Mouse (Mus musculus) liver, embryonic 14.5 days (tissue): Measurements from ENCODE around the gene Prkg1. TPM values are rescaled to one million over a fixed set of nuclear protein-coding genes. Genes with fewer than 3 reads are reported as not detected.

Source experiments
- ATAC-seq: fragments of 200-750 bp; cut with Nextera tagmentation; 2 replicates; pipeline ENCODE4 v1.8.0; 2017; ENCODE audit warnings: moderate number of reproducible peaks, mild to moderate bottlenecking, moderate library complexity; ENCODE audit not compliant: insufficient read depth
- DNase-seq, 3 experiments: peaks; one replicate each; pipeline ENCODE4 v3.0.0-alpha.2; 2012 to 2013; ENCODE audit warnings: low read depth in 3 of 3, low spot score in 3 of 3
- H3K27ac ChIP-seq: fragments of 300-500 bp; sonication (generic); 2 replicates; pipeline ENCODE4 v1.5.1; 2014; ENCODE audit warnings: moderate library complexity, mild to moderate bottlenecking, control low read depth, inconsistent platforms
- H3K27me3 ChIP-seq: fragments of 300-500 bp; sonication (generic); 2 replicates; pipeline ENCODE4 v1.6.1; 2014; ENCODE audit warnings: mild to moderate bottlenecking, low read length, moderate library complexity; ENCODE audit not compliant: control insufficient read depth, insufficient read depth
- H3K36me3 ChIP-seq: fragments of 300-500 bp; sonication (generic); replicated peaks from 2 replicates; pipeline ENCODE4 v1.6.1; 2014; ENCODE audit warnings: low read depth; ENCODE audit not compliant: control insufficient read depth, insufficient read depth
- H3K4me1 ChIP-seq, 2 experiments: fragments of 200-500 bp in 1 of 2; fragments of 300-500 bp in 1 of 2; sonication (generic) in 1 of 2; replicated peaks; 2 replicates each; pipeline ENCODE4 v1.6.1; 2012 to 2014; ENCODE audit warnings: antibody characterized with exemption in 1 of 2, inconsistent platforms in 1 of 2, low read length in 1 of 2; ENCODE audit not compliant: control insufficient read depth in 2 of 2, insufficient read depth in 2 of 2
- H3K4me2 ChIP-seq: fragments of 300-500 bp; sonication (generic); 2 replicates; pipeline ENCODE4 v1.6.1; 2014; ENCODE audit warnings: low read depth, mild to moderate bottlenecking, control low read depth, moderate library complexity
- H3K4me3 ChIP-seq, 2 experiments: fragments of 200-500 bp in 1 of 2; fragments of 300-500 bp in 1 of 2; sonication (generic) in 1 of 2; 2 replicates each; pipeline ENCODE4 v1.5.1; 2012 to 2014; ENCODE audit warnings: low read depth in 2 of 2, low read length in 2 of 2, mild to moderate bottlenecking in 2 of 2, control low read depth in 1 of 2, inconsistent platforms in 1 of 2, moderate library complexity in 1 of 2; ENCODE audit not compliant: insufficient read depth in 1 of 2
- H3K9ac ChIP-seq: fragments of 300-500 bp; sonication (generic); replicated peaks from 2 replicates; pipeline ENCODE4 v1.6.1; 2014; ENCODE audit warnings: mild to moderate bottlenecking, control low read depth, moderate library complexity
- H3K9me3 ChIP-seq: fragments of 300-500 bp; sonication (generic); 2 replicates; pipeline ENCODE4 v1.6.1; 2016; ENCODE audit warnings: low read length, mixed read lengths; ENCODE audit not compliant: control insufficient read depth
- CTCF ChIP-seq: IDR thresholded peaks from 2 replicates; pipeline ENCODE4 v1.5.1; 2016; ENCODE audit warnings: antibody characterized with exemption, low read depth, control low read depth
- EP300 ChIP-seq: IDR thresholded peaks from 2 replicates; pipeline ENCODE4 v1.6.1; 2016; ENCODE audit warnings: antibody characterized with exemption, low read depth
- WGBS: fragments of 180-500 bp; shearing (Covaris S2); extraction: QIAGEN DNeasy Blood & Tissue Kit; methylation state at CpG from one replicate; pipeline ENCODE4 v1.1.7; 2014; ENCODE audit not compliant: insufficient replicate concordance; 5-methylcytosine and 5-hydroxymethylcytosine counted together
- polyA plus RNA-seq, 2 experiments: library from polyadenylated mRNA; depleted of rRNA in 1 of 2; stranded (reverse) in 1 of 2; unstranded in 1 of 2; fragments of >200 nt; fragmentation: Nextera tagmentation in 1 of 2; extraction: Ambion mirVana in 1 of 2; gene quantifications; 2 replicates each; pipeline versions ENCODE4 v1.2.1 to v1.2.3; 2012 to 2014

Prkg1 gene
- polyA plus RNA-seq, 2 experiments, result 0.47 to 0.50 TPM

DNA sequence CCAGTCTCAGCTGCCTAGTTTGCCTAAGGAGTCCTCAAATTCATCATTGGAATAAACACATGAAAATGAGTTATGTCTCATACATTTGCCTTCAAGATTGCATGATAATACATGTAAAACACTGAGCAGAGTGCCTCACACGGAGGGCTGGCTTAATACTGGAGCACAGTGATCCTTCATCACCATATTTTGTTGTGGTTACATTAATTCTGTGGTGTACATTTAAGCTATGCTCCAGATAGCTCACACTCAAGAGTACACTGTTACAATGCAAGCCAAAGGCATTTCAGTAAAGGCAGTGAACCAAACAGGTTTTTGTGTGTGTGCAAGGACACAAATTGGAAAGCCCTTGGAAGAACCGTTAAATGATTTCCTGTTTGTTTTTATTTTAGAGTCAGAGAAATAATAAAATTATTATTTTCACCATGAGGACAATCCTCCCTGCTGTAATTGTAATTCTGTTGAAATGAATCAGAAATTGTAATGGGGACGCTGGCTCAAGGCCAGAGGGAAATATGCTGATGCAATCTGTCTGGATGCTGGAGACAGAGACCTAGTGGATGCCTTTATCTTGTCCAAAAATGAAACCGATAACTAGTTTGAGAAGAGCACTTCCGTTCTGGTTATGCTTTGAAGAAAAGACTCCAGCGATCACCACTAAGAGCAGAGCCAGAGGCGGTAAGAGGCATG lies 484.9 kb downstream of the Prkg1 start:
- H3K27me3 ChIP-seq, result no peaks in the 10 kb centered on the region
- H3K36me3 ChIP-seq, result no peaks in the 10 kb centered on the region
- H3K27ac ChIP-seq, result no peak overlapping the region
- no peak overlapping the region for H3K4me2 ChIP-seq
- no peak overlapping the region for H3K4me3 ChIP-seq
- DNase-seq (no peak), ATAC-seq (no peak)
- WGBS, result 62% methylated on average over 7 of the region's 7 CpGs
- TF ChIP-seq CTCF, result no peak
- H3K9me3 ChIP-seq, result no peaks in the 10 kb centered on the region
- H3K9ac ChIP-seq, result no peak overlapping the region
- H3K4me1 ChIP-seq, result no peaks in the 10 kb centered on the region

DNA sequence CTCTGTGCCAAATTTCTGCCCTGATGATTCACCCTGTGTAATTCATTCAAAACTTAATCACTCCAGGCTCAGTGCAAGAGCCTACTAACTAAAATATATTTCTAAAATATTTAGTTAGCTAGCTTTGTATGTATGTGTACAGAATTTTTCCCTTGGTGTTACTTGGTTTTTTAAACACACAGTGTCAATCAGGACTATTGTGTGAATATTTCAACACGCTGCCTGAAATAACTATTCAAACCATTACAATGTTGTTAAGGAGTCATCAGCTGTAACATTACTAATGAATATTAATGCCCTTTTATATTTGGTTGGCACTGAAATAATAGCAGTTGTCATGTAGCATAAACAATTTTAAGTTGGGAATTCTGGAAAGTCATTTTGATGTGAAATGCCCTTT lies 502.4 kb downstream of the Prkg1 start:
- Histone ChIP-seq H3K4me3 (no peak overlapping the region), H3K27me3 (no peaks in the 10 kb centered on the region), H3K36me3 (no peaks in the 10 kb centered on the region), H3K27ac (no peak overlapping the region), H3K4me2 (no peak overlapping the region), H3K9me3 (no peaks in the 10 kb centered on the region), H3K9ac (no peak overlapping the region), H3K4me1 (no peaks in the 10 kb centered on the region)
- no peak for ATAC-seq
- WGBS, result 64% methylated on average over 1 of the region's 1 CpGs
- no peak for DNase-seq
- no peak for TF ChIP-seq CTCF

DNA sequence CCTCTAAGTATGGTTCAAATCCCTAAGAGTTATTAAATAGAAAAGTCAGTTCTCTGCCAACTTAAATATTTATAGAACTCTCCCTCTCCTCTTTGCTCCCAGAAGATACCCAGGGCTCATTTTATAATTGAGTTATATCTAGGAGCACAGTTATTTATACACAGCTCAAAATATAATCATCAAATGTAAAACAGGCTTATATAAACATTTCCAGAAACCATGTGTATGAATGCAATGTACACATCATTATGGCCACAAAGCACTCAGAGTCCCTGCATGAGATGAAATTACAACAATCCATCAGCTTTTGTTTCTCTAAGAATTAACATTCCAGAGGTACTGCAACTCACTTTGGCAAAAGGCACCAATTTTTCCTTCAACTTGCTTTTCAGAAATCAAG lies 504.3 kb downstream of the Prkg1 start:
- no peaks in the 10 kb centered on the region for H3K4me1 ChIP-seq
- no peaks in the 10 kb centered on the region for H3K36me3 ChIP-seq
- no peaks in the 10 kb centered on the region for H3K27me3 ChIP-seq
- H3K4me2 ChIP-seq, result no peak overlapping the region
- no peak for DNase-seq
- TF ChIP-seq CTCF, result no peak
- TF ChIP-seq EP300, result no peak
- no peak for ATAC-seq
- no peak overlapping the region for H3K9ac ChIP-seq
- no peaks in the 10 kb centered on the region for H3K9me3 ChIP-seq
- H3K27ac ChIP-seq, result no peak overlapping the region
- no peak overlapping the region for H3K4me3 ChIP-seq

DNA sequence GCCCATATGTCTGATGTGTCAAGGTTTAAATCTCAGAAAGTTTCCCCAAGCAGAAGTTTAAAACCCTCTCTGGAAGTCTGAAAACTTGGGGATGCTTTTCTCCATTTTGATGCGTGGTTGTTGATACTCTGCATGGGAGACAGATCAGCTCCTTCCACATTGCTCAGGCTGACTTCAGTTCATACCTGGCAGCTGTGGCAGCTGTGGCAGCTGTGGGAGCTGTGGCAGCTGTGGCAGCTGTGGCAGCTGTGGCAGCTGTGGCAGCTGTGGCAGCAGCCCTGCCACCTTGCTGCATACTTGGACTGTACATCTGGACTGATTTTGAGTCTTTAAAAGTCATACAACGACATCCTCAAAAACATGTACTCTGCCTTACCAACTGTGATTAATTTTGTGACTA lies 509.1 kb downstream of the Prkg1 start:
- ATAC-seq, result no peak
- H3K9ac ChIP-seq, result no peak overlapping the region
- no peaks in the 10 kb centered on the region for H3K9me3 ChIP-seq
- no peak overlapping the region for H3K27ac ChIP-seq
- H3K4me3 ChIP-seq, result no peak overlapping the region
- no peaks in the 10 kb centered on the region for H3K4me1 ChIP-seq
- no peak for DNase-seq
- no peak overlapping the region for H3K4me2 ChIP-seq
- no peaks in the 10 kb centered on the region for H3K36me3 ChIP-seq
- no peaks in the 10 kb centered on the region for H3K27me3 ChIP-seq
- TF ChIP-seq EP300 (no peak), CTCF (no peak)
- 64% methylated on average over 2 of the region's 2 CpGs for WGBS

DNA sequence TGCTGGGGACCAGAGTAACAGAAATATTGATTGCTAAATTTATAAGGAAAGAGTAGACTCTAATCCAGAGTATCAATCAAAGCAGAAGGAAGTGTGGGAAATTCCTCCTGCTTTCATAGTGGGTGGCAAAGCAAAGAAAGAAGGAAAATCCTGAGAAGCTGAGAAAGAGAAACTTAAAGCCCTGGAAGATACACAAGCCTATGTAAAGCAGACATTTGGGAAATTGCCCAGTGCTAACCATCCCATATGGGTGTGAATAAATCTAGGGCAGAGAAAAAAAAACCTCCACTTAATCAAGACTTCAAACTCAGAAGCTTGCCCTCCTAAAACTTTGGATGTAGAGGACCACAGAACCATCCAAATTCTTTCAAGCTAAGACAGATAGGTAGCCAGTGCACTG lies 532.4 kb downstream of the Prkg1 start:
- Histone ChIP-seq H3K27me3 (no peaks in the 10 kb centered on the region), H3K9me3 (no peaks in the 10 kb centered on the region), H3K36me3 (no peaks in the 10 kb centered on the region), H3K9ac (no peak overlapping the region), H3K27ac (no peak overlapping the region), H3K4me1 (no peaks in the 10 kb centered on the region), H3K4me3 (no peak overlapping the region), H3K4me2 (no peak overlapping the region)
- TF ChIP-seq CTCF (no peak), EP300 (no peak)
- no peak for ATAC-seq
- DNase-seq, result no peak
